Mouse (Mus musculus) myocyte (in vitro differentiated cells): ENCODE data around the gene Mocs1. TPM values are rescaled to one million over a fixed set of nuclear protein-coding genes. Genes with fewer than 3 reads are reported as not detected.
"Not testable (repeated sequence)": the region's sequence is repeated elsewhere in the genome, so short reads cannot be mapped to it uniquely, and the experiment has no call there.

Source experiments
- H3K27me3 ChIP-seq: one replicate; pipeline ENCODE4 v1.6.1; 2011; ENCODE audit not compliant: control insufficient read depth, insufficient read depth, insufficient read length
- H3K36me3 ChIP-seq: one replicate; pipeline ENCODE4 v1.6.1; 2011; ENCODE audit not compliant: control insufficient read depth, insufficient read depth
- H3K4me2 ChIP-seq: one replicate; pipeline ENCODE4 v1.6.1; 2011; ENCODE audit warnings: low read depth, control low read depth
- H3K4me3 ChIP-seq: one replicate; pipeline ENCODE4 v1.5.1; 2011; ENCODE audit warnings: mild to moderate bottlenecking, control low read depth, moderate library complexity
- H3K79me2 ChIP-seq: one replicate; pipeline ENCODE4 v1.6.1; 2011; ENCODE audit not compliant: control insufficient read depth, insufficient read depth
- H3ac ChIP-seq: one replicate; pipeline ENCODE4 v1.6.1; 2011; ENCODE audit not compliant: control insufficient read depth, insufficient read length
- CEBPB ChIP-seq: IDR thresholded peaks from 2 replicates; pipeline ENCODE4 v1.6.1; 2011; ENCODE audit warnings: mild to moderate bottlenecking, moderate library complexity; ENCODE audit not compliant: poor library complexity, insufficient read depth, severe bottlenecking
- E2F4 ChIP-seq: IDR thresholded peaks from one replicate; pipeline ENCODE4 v1.6.1; 2011; ENCODE audit warnings: mild to moderate bottlenecking, control low read depth, moderate library complexity; ENCODE audit not compliant: insufficient read depth
- MAX ChIP-seq: IDR thresholded peaks from one replicate; pipeline ENCODE4 v1.6.1; 2011; ENCODE audit warnings: low read depth, mild to moderate bottlenecking, control low read depth
- MYOD1 ChIP-seq, 3 experiments: IDR thresholded peaks; one replicate each; pipeline ENCODE4 v1.6.1; 2011; ENCODE audit warnings: control low read depth in 2 of 3, low read depth in 2 of 3, mild to moderate bottlenecking in 2 of 3, moderate library complexity in 1 of 3; ENCODE audit not compliant: insufficient read length in 2 of 3, control insufficient read depth in 1 of 3
- MYOG ChIP-seq, 3 experiments: IDR thresholded peaks; one replicate each; pipeline ENCODE4 v1.6.1; 2011; ENCODE audit warnings: control low read depth in 2 of 3, low read depth in 2 of 3, mild to moderate bottlenecking in 2 of 3; ENCODE audit not compliant: insufficient read length in 2 of 3, control insufficient read depth in 1 of 3, insufficient read depth in 1 of 3
- POLR2A ChIP-seq: IDR thresholded peaks from one replicate; pipeline ENCODE4 v1.6.1; 2011; ENCODE audit warnings: low read depth, mild to moderate bottlenecking, control low read depth, moderate library complexity; ENCODE audit not compliant: insufficient read length
- POLR2AphosphoS2 ChIP-seq: IDR thresholded peaks from one replicate; pipeline ENCODE4 v1.6.1; 2011; ENCODE audit warnings: low read depth, control low read depth; ENCODE audit not compliant: insufficient read length
- REST ChIP-seq: IDR thresholded peaks from one replicate; pipeline ENCODE4 v1.6.1; 2011; ENCODE audit warnings: mild to moderate bottlenecking, control low read depth, moderate library complexity; ENCODE audit not compliant: insufficient read depth, insufficient read length
- SRF ChIP-seq: IDR thresholded peaks from one replicate; pipeline ENCODE4 v1.6.1; 2011; ENCODE audit warnings: low read depth; ENCODE audit not compliant: control insufficient read depth, insufficient read length
- TCF12 ChIP-seq: IDR thresholded peaks from one replicate; pipeline ENCODE4 v1.6.1; 2011; ENCODE audit warnings: mild to moderate bottlenecking, control low read depth; ENCODE audit not compliant: poor library complexity, insufficient read depth, severe bottlenecking
- TCF3 ChIP-seq: IDR thresholded peaks from one replicate; pipeline ENCODE4 v1.6.1; 2011; ENCODE audit warnings: low read depth, control low read depth; ENCODE audit not compliant: insufficient read length
- USF1 ChIP-seq: IDR thresholded peaks from one replicate; pipeline ENCODE4 v1.6.1; 2011; ENCODE audit warnings: low read depth, mild to moderate bottlenecking, control low read depth, moderate library complexity
- polyA plus RNA-seq: library from polyadenylated mRNA; unstranded; fragments of >200 nt; fragmentation: generic; extraction: Trizol; gene quantifications from one replicate; pipeline ENCODE4 v1.2.1, GENCODE M21; 2012; ENCODE audit warnings: missing spikeins

Gene Mocs1
- polyA plus RNA-seq, 1 experiment: 12.7 TPM

GRCm38 (mm10) chr17:49440331-49441130 lies 12.4 kb downstream of the Mocs1 start:
- H3K4me3 ChIP-seq: no peak overlapping the region
- H3ac ChIP-seq: no peak overlapping the region
- peaks cover 6% of the 10 kb centered on the region for H3K36me3 ChIP-seq
- no peak overlapping the region for H3K4me2 ChIP-seq
- no peaks in the 10 kb centered on the region for H3K79me2 ChIP-seq
- TF ChIP-seq MYOD1 (IDR thresholded peaks at IDR 0.05; ENCODE audit: control insufficient read depth in 1 of 3, insufficient read length in 2 of 3, low read depth in 2 of 3): no peak
- no peak for TF ChIP-seq TCF3
- no peak for TF ChIP-seq REST
- TF ChIP-seq TCF12: no peak
- TF ChIP-seq MYOG (IDR thresholded peaks at IDR 0.05; ENCODE audit: control insufficient read depth in 1 of 3, insufficient read depth in 1 of 3, insufficient read length in 2 of 3, low read depth in 2 of 3): no peak
- no peak for TF ChIP-seq USF1
- no peak for TF ChIP-seq E2F4
- no peak for TF ChIP-seq MAX
- no peak for TF ChIP-seq POLR2A
- TF ChIP-seq SRF: no peak
- TF ChIP-seq CEBPB: no peak
- TF ChIP-seq POLR2AphosphoS2: no peak
- H3K27me3 ChIP-seq: no peaks in the 10 kb centered on the region

GRCm38 (mm10) chr17:49442841-49443240 lies 14.7 kb downstream of the Mocs1 start:
- H3K4me2 ChIP-seq, H3K36me3 ChIP-seq, H3K79me2 ChIP-seq, H3K27me3 ChIP-seq, H3K4me3 ChIP-seq, H3ac ChIP-seq: not testable (repeated sequence)

GRCm38 (mm10) chr17:49448570-49449229 lies 20.5 kb downstream of the Mocs1 start:
- no peak for TF ChIP-seq TCF12
- no peak overlapping the region for H3K4me3 ChIP-seq
- no peaks in the 10 kb centered on the region for H3K36me3 ChIP-seq
- H3K27me3 ChIP-seq: no peaks in the 10 kb centered on the region
- H3K79me2 ChIP-seq: no peaks in the 10 kb centered on the region
- H3ac ChIP-seq: no peak overlapping the region
- H3K4me2 ChIP-seq: no peak overlapping the region

- Histone ChIP-seq H3K4me2 (no peak overlapping the region), H3K27me3 (no peaks in the 10 kb centered on the region), H3K36me3 (no peaks in the 10 kb centered on the region), H3K4me3 (no peak overlapping the region), H3ac (no peak overlapping the region), H3K79me2 (no peaks in the 10 kb centered on the region)
- no peak for TF ChIP-seq MAX
- TF ChIP-seq REST: no peak
- no peak for TF ChIP-seq TCF3
- TF ChIP-seq E2F4: no peak
- no peak for TF ChIP-seq MYOG (IDR thresholded peaks at IDR 0.05; ENCODE audit: control insufficient read depth in 1 of 3, insufficient read depth in 1 of 3, insufficient read length in 2 of 3, low read depth in 2 of 3)
- no peak for TF ChIP-seq POLR2AphosphoS2
- no peak for TF ChIP-seq MYOD1 (IDR thresholded peaks at IDR 0.05; ENCODE audit: control insufficient read depth in 1 of 3, insufficient read length in 2 of 3, low read depth in 2 of 3)
- TF ChIP-seq POLR2A: no peak
- TF ChIP-seq CEBPB: no peak
- TF ChIP-seq SRF: no peak
- TF ChIP-seq TCF12: no peak
These were observed 21.1 kb downstream of the Mocs1 start for GRCm38 (mm10) chr17:49449230-49449608.

- Histone ChIP-seq H3K4me3 (no peak overlapping the region), H3K79me2 (no peaks in the 10 kb centered on the region), H3K27me3 (no peaks in the 10 kb centered on the region), H3K4me2 (no peak overlapping the region), H3ac (no peak overlapping the region), H3K36me3 (no peaks in the 10 kb centered on the region)
- no peak for TF ChIP-seq MYOD1 (IDR thresholded peaks at IDR 0.05; ENCODE audit: control insufficient read depth in 1 of 3, insufficient read length in 2 of 3, low read depth in 2 of 3)
These were observed 22.8 kb downstream of the Mocs1 start for GRCm38 (mm10) chr17:49450922-49451321.
